11 mouse cellular contexts compared by ENCODE assay signal in genomic region chr17:69438486-69438885, GRCm38 (mm10). TPM values are rescaled to one million over a fixed set of nuclear protein-coding genes. Genes with fewer than 3 reads are reported as not detected.
DNase-seq lines count a peak whose midpoint lies in the region; ATAC-seq and TF ChIP-seq lines count a peak whose summit lies in the region.
"Had no signal": no experiment of that assay in that cellular context is flagged by ENCODE, and none has a peak within 500 bp of the region (broad histone marks: within the 10 kb centered on the region; RNA-seq: fewer than 3 reads in every experiment).

No protein-coding gene starts in this region.

- no peaks in the 10 kb centered on the region for H3K9me3 ChIP-seq in heart, embryonic 11.5 days (replicated peaks; ENCODE audit: control insufficient read depth, low read length)
- no peaks in the 10 kb centered on the region for H3K9me3 ChIP-seq in hindbrain, embryonic 10.5 days
- H3K9me3 ChIP-seq in midbrain, embryonic 10.5 days (replicated peaks), result no peaks in the 10 kb centered on the region

- H3K4me2 ChIP-seq in heart, embryonic 11.5 days, result peak overlapping the region; percentile 75

- no peak for DNase-seq in heart, adult 8-10 months (ENCODE audit: low spot score)
- DNase-seq in hindbrain, embryonic 10.5 days (ENCODE audit: low spot score), result no peak
- DNase-seq in midbrain, embryonic 10.5 days (ENCODE audit: low spot score), result no peak
- DNase-seq in right cerebral cortex, postnatal 10 days (ENCODE audit: low spot score in 2 of 2), result no peak
- DNase-seq in ovary, postnatal 14 days (ENCODE audit: low spot score), result no peak
- no peak for DNase-seq in urinary bladder, postnatal 14 days (ENCODE audit: low spot score)

- ATAC-seq in heart, embryonic 11.5 days (replicated peaks; ENCODE audit: insufficient number of reproducible peaks, low FRiP score, low TSS enrichment), result no peak

- no peak overlapping the region for H3K27ac ChIP-seq in heart, embryonic 11.5 days (ENCODE audit: low read depth, low read length)
- H3K27ac ChIP-seq in bone marrow macrophage, adult 2 months (ENCODE audit: insufficient read depth, low read depth, low read length), result no peak overlapping the region
- no peak overlapping the region for H3K27ac ChIP-seq in hindbrain, embryonic 10.5 days
- H3K27ac ChIP-seq in midbrain, embryonic 10.5 days (replicated peaks), result no peak overlapping the region

- TF ChIP-seq POLR2A in bone marrow macrophage, adult 2 months (IDR thresholded peaks at IDR 0.05; ENCODE audit: borderline replicate concordance, low read depth, low read length), result no peak

- no peak overlapping the region for H3K9ac ChIP-seq in heart, embryonic 11.5 days (ENCODE audit: low read depth, low read length)

- TF ChIP-seq CTCF in bone marrow macrophage, adult 2 months (IDR thresholded peaks at IDR 0.05; ENCODE audit: low read depth, low read length), result no peak

- WGBS in heart, embryonic 11.5 days (ENCODE audit: insufficient replicate concordance), result 28% methylated on average over 14 of the region's 14 CpGs
- 34% methylated on average over 14 of the region's 14 CpGs for WGBS in hindbrain, embryonic 10.5 days
- WGBS in midbrain, embryonic 10.5 days, result 29% methylated on average over 14 of the region's 14 CpGs

- H3K27me3 ChIP-seq in heart, embryonic 11.5 days (ENCODE audit: control insufficient read depth, insufficient read depth, low read length), result peaks cover 20% of the 10 kb centered on the region
- peaks cover 58% of the 10 kb centered on the region for H3K27me3 ChIP-seq in hindbrain, embryonic 10.5 days (ENCODE audit: insufficient read depth, poor library complexity, severe bottlenecking)
- H3K27me3 ChIP-seq in midbrain, embryonic 10.5 days (ENCODE audit: low read depth, poor library complexity, severe bottlenecking), result peaks cover 54% of the 10 kb centered on the region

- H3K4me1 ChIP-seq in heart, embryonic 11.5 days (ENCODE audit: control insufficient read depth, insufficient read depth, low read length), result peaks cover 3% of the 10 kb centered on the region; the same call in 1 of the 2 replicates
- no peaks in the 10 kb centered on the region for H3K4me1 ChIP-seq in bone marrow macrophage, adult 2 months (ENCODE audit: control insufficient read depth, insufficient read depth, low read length)
- H3K4me1 ChIP-seq in hindbrain, embryonic 10.5 days (replicated peaks), result peaks cover 19% of the 10 kb centered on the region
- H3K4me1 ChIP-seq in midbrain, embryonic 10.5 days, result peaks cover 19% of the 10 kb centered on the region

- H3K4me3 ChIP-seq in heart, embryonic 11.5 days (ENCODE audit: low read depth, low read length), result peak overlapping the region; percentile 42
- peak overlapping the region; percentile 55 for H3K4me3 ChIP-seq in bone marrow macrophage, adult 2 months (ENCODE audit: insufficient read depth, low read length)
- H3K4me3 ChIP-seq in hindbrain, embryonic 10.5 days, result peak overlapping the region; percentile 53
- H3K4me3 ChIP-seq in midbrain, embryonic 10.5 days, result peak overlapping the region; percentile 56

- H3K36me3 ChIP-seq in heart, embryonic 11.5 days (ENCODE audit: control insufficient read depth, insufficient read depth, low read length), result no peaks in the 10 kb centered on the region
- H3K36me3 ChIP-seq in hindbrain, embryonic 10.5 days, result no peaks in the 10 kb centered on the region
- no peaks in the 10 kb centered on the region for H3K36me3 ChIP-seq in midbrain, embryonic 10.5 days

RNA-seq across cellular contexts. Expression of gene Akain1, which starts 0.6 kb away (rescaled TPM):
- not detected in 2 replicates for polyA plus RNA-seq in heart, embryonic 11.5 days (2014; fragmentation: Nextera tagmentation; extraction: Ambion mirVana)
- total RNA-seq in heart, adult 8-10 months (2022), result not detected
- polyA plus RNA-seq in bone marrow macrophage, adult 2 months (2012; ENCODE audit: insufficient read depth, insufficient read length, missing spikeins), result not detected in 2 replicates
- polyA plus RNA-seq in hindbrain, embryonic 10.5 days (2016; fragmentation: Nextera tagmentation; extraction: Ambion mirVana), result 0.08 TPM in 1 of 2 replicates, not detected in the other
- polyA plus RNA-seq in midbrain, embryonic 10.5 days (2016; fragmentation: Nextera tagmentation; extraction: Ambion mirVana), result 0.05 TPM in 1 of 2 replicates, not detected in the other
- total RNA-seq: gastrocnemius, postnatal 36 days; megakaryocyte-erythroid progenitor cell, adult 5-6 weeks had no signal
- polyA plus RNA-seq: testis, adult 2 months had no signal

RNA-seq across cellular contexts. Expression of gene Zbtb14, which starts 55.6 kb away (rescaled TPM):
- polyA plus RNA-seq in heart, embryonic 11.5 days (2014; fragmentation: Nextera tagmentation; extraction: Ambion mirVana), result 12.7 and 14.6 TPM in 2 replicates
- 10 to 100 TPM; 11.0 to 13.8 (median 11.5) TPM for total RNA-seq in heart, adult 8-10 months (2022)
- 12.7 and 14.1 TPM in 2 replicates for polyA plus RNA-seq in bone marrow macrophage, adult 2 months (2012; ENCODE audit: insufficient read depth, insufficient read length, missing spikeins)
- polyA plus RNA-seq in hindbrain, embryonic 10.5 days (2016; fragmentation: Nextera tagmentation; extraction: Ambion mirVana), result 25.9 and 28.9 TPM in 2 replicates
- polyA plus RNA-seq in midbrain, embryonic 10.5 days (2016; fragmentation: Nextera tagmentation; extraction: Ambion mirVana), result 33.2 and 33.7 TPM in 2 replicates
